Mouse (Mus musculus) cerebellum, adult 11-12 months (tissue): Measurements from ENCODE around the gene Gpank1.
A peak's percentile ranks its signal among the peaks of the same experiment; 100 is the strongest.

Source experiments
- DNase-seq: peaks from one replicate; pipeline ENCODE4 v3.0.0; 2022

Gpank1 gene

DNA sequence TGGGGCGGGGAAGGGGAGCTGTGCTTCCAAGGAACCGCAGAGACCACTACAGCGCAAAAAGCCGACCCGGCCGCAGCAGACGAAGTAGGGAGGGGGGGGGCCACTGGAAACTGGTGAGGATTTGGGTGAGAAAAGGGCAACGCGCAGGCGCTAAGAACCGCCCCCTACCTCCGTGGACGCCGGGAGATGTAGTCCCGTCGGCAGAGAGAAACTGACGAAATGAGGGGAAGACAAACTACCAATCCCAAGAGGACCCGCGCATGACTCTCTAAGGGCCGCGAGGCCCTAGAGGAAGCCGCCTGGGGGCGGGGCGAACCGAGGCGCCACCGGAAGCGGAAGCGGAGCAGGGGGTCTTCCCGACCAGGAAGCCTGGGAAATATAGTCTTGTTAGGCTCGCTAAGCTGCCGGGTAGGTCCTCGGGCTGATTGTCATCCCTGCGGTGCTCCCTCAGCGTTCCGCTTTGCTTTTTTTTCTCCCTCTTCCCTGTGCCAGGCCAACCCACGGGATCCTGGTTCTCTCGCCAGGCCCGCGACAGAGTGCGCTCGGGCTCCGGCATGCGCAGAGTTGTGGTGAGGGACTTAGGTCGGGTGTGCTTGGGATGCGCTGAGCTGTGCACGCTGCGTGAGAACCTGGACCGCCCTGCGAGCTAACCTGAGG lies at the start of gene Gpank1:
Gpank1 (plus strand) TSS at position 313 of the 657 bp plus-strand sequence.
- peak; percentile 99 for DNase-seq

- DNase-seq: peak; percentile 93
Measured at GRCm38 (mm10) chr17:35074097-35074496, 47.2 kb upstream of the Gpank1 start.

DNA sequence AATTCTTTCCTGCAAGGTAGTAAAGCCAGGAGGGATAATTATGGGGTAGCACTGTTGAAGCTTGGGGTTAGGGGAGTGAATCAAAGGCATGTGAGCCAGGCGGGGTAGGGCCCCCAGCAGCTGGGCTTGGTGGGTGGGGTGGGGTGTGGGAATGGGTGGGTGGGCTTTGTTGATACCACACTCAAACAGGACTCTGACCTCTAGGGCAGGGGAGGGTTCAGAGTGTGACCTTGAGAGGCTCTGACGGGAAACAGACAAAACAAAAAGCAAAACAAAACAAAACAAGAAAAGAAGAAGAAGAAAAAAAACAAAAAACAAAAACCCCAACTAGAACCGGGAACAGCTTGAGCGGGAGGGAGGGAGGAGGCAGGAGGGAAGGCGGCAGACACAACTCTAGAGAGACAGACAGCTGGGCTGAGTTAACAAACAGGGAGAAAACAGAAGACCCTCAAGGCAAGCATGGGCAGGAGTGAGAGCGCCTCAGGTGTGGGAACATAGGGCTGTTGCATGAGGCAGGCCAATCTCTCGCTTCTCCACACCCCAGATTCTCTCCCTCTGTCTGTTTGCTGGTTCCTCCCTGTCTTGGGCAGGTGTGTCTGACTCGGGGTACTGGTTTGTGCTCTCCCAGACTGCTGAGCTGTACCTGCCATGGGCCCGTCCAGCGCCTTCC lies 44.6 kb upstream of the Gpank1 start, which contains the start of gene Ly6g6e:
Ly6g6e (plus strand) TSS at position 396 of the 670 bp plus-strand sequence.
- DNase-seq: no peak

DNA sequence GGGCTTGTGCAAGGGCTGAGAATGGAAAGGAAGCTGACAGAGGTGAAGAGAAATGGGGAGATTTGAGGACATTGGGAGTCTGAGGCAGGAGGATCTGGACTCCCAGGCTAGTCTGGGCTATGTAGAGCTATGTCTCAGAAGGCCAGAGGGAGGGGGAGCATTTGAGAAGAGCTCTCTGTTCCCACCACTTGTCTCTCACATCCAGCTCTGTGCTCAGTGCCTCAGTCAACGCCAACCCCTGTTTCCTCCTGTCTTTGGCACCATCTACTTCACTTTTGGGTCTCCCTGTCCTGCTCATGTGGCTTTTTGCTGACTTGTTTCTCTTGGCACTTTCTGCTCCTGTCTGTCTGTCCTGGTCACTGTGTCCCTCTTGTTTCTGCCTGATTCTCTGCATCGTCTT lies 44.0 kb upstream of the Gpank1 start:
- no peak for DNase-seq

DNA sequence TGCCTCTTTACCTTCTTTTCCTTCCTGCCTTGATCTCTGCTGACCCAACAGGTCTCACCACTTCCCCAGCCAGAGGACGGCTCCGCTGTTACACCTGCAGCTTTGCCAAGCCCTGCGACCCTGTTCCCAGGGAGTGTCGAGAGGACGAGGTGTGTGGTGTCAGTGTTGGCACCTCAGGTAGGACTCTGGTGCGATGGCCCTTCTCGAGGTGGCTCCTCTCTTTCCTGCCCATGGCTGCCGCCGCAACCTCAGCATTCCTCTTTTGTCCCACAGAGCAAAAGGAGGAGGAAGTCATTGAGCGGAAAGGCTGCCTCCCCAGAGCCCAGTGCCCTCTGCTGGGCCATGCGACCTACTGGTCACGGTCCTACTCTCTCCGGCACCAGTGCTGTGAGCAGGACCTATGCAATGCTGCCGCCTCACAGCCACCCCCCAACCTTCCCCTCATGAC lies 43.4 kb upstream of the Gpank1 start, which contains the start of gene Ly6g6d:
Ly6g6d (minus strand) TSS at position 280 of the 448 bp plus-strand sequence.
- peak; percentile 68 for DNase-seq

- DNase-seq: no peak
Measured at GRCm38 (mm10) chr17:35079778-35080177, 41.5 kb upstream of the Gpank1 start.

DNA sequence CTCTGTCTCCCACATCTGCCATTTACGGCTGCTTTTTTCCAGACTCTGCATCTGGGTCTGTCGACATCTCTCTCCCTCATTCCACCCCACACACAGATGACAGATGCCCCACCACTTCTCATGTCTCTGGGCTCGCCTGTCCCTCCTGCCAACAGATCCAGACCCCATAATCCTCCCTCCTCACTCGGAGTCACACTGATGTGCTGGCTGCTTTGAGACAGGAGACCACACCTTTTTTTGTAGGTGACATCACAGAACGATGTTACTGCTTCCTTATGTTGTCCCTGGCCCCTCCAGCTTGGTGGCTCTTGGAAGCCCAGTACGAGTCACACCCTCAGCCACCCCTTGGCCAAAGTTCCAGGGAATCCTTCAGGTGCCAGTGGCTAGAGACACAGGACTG lies 41.0 kb upstream of the Gpank1 start:
- DNase-seq: no peak

DNA sequence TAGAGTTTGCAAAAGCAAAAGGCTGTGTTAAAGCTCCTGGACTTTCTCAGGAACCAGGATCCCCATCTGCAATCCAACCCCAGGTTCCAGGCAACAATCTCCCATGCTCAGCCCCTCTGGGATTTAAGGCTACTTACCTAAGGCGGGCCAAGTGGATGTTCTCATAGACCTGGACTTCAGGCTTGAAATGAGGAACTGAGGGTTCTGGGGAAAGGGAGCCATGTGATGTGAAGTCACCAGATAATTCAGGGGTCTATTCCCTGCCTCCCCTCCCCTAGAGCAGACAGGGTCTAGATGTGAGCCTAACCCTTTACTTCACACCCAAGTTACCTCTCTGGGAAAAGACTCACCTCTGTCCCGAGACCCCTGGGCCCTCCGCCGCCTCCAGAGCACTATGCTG lies 40.5 kb upstream of the Gpank1 start:
- no peak for DNase-seq

DNA sequence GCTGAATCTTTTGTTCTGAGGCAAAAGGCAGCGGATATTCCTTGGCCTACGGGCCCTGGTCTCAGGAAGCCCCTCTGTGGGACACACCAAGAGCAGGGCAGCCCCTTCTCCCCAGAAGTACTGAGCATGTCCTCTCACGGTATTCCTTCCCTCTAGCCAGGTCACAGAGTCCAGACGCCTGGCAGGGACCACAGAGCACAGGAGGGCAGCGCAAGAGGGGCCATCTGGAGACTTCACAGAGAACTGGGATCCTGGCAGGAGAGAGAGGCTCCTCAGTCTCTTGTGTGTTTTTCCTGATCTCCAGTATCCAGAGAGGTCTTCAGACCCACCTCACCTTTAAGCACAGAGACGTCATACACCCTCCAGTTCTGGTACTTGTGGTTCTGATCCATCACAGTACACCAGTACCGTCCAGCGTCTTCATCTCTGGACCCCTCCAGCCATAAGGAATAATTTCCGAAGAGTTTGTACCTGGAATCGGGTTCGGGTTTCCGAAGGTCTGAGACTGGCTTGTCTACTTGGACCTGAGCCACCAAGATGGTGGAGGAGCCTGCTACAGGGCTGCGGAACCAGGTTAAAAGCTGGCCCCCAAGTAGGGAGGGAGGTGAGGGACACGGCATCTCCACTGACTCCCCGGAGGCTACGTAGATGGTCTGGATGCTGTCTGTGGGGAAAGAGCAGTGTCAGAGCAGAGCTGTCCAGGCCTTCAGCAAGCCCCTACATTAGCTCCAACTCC lies 38.2 kb upstream of the Gpank1 start:
- DNase-seq: peak; percentile 86

DNA sequence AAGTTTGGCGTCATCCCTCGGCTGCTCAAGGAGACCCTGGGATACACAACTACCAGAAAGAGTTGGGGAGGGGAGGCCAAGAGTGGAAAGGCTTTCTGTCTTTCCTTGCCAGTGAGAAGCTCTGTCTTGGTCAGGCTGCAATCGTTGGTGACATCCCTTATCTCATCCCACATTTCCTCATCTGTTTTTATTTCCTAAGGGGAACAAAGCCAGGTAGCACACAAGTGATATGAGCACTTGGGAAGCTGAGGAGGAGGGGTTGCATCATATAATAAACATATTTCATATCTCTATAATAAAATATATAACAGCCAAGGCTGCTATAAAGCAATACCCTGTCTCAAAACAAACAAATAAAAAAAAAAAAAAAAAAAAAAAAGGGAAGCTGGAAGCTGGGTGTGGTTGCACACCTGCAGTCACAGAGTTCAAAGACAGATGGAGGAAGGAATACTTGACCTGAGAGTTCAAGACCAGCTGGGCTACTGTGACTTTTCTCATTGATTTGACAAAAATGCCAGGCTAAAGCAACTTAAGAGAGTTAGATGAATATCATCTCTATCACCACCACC lies 37.2 kb upstream of the Gpank1 start:
- DNase-seq: no peak

DNA sequence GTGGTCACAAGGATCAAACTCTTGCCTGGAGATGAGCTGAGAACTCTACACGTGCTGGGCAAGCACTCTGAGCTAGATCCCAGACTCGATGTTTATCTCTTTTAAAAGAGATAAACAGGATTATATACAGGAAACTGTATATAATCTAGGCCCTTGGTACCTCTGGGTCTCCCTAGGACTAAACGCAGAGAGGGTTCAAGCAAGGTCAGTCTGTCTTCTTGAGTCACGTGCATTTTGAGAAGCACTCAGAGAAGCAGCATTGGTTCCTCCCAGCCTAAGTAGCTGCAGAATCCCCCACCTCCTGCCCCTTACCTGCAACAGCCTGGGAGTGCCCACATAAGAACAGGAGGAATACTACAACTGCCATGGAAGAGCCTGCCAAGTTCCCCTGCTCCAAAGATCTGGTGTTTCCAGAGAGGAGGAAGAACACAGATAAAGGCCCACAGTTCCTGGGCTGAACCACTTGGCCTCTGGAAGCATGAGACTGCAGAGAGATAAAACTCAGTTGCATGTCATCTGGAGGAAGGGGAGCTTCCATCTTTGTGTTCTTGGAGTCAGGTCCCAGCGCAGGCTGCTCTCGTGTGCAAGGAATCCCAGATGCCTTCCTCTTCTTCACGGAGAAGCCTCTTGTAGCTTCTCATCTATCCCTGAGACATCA lies 35.9 kb upstream of the Gpank1 start, which contains the start of gene Ly6g6f:
Ly6g6f (minus strand) TSS at position 403 of the 658 bp plus-strand sequence.
- no peak for DNase-seq

DNA sequence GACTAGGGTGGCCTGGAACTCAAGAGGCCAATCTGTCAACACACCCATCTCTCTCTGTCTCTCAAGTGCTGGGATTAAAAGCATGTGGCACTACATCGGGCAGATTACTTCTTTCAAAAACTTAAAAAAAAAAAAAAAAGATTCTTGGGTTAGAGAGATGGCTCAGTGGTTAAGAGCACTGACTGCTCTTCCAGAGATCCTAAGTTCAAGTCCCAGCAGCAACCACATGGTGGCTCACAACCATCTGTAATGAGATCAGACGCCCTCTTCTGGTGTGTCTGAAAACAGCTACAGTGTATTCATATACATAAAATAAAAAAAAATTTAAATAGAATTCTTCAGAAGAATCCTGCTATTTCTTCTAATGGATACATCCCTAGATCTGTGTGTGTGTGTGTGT lies 33.1 kb upstream of the Gpank1 start:
- no peak for DNase-seq

GRCm38 (mm10) chr17:35088825-35089644 lies 32.2 kb upstream of the Gpank1 start, which contains the start of gene Abhd16a:
Abhd16a (plus strand) TSS chr17:35089263.
- peak; percentile 96 for DNase-seq

- DNase-seq: peak; percentile 96
Measured at GRCm38 (mm10) chr17:35090166-35090932, 30.9 kb upstream of the Gpank1 start.

DNA sequence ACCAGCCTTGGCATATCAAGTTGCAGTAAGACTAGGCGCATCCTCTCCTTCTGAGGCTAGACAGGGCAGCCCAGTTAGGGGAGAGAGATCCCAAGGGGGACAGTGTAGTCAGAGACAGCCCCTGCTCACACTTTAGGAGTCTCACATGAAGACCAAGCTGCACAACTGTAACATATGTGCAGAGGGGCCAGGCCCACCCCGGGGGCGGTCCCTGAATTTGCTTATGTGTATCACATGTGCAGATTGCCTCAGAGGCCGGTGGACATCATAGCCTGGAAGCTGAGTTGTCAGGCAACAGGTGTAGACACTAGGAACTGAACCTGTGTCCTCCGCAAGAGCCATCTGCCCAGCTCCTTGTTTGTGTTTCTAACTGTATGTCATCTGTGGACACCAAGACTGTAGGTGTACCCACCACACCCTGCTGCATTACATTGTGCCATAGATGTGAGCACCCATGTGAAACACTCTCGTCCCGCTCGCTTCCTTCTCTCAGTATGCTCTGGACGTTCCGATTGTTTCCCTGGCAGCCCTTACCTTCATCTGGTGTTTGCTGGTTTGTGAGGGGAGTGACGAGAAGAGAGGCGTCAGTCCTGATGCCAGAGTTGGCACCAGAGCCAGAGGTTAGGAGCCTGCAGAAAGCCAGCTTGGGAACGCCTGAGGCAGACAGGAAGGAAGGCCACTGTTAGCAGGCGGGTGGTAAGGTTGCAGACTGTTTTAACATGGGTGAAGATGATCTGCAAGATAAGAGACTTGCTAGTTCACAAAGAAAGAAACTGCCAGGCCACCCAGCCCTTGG lies 28.7 kb upstream of the Gpank1 start:
- no peak for DNase-seq

DNA sequence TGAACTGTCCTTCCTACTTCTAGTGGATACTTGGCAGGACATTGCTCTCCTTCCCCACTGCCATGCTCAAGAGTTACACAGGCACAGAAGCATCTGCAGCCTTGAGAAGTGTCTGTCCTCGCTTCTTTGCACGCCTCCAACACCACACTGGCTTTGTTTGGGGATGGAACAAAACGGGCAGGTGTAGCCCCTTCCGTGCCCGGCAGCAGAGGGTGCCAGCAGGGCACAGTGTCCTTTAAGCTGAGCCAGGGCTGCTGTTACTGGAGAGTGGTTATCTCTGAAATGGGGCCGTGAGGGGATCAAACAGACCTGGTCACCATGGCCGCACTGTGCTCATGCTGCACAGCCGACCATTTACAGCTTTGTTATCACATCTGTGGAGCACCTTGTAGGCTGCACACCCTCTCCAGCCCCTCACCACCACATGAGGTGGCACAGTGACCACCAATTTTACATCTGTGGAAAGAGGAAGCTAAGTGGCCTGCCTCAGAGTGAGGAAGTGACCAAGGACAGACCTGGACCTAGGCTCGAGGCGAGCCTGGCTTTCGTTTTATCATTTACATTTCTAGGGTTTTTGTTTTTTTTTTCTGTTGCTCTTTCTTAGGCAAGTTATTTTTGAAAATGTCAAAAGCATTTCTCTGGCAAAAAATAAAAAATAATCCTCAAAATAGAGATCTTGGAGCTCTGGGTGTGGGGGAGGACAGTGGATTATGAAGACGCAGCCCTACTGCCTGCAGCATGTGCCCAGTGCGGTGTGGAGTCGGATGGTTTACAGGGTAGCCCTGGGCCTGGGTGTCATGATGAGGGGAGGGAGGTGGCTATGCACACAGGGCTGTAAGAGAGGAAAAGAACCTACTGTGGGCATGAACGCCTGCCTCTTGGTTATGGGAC lies 26.5 kb upstream of the Gpank1 start:
- DNase-seq: no peak

GRCm38 (mm10) chr17:35096597-35096996 lies 24.7 kb upstream of the Gpank1 start:
- DNase-seq: peak; percentile 68

- DNase-seq: peak; percentile 76
Measured at GRCm38 (mm10) chr17:35097164-35097655, 24.0 kb upstream of the Gpank1 start.
